Mouse (Mus musculus): Measurements from ENCODE around the gene Sept10. TPM values are rescaled to one million over a fixed set of nuclear protein-coding genes. Genes with fewer than 3 reads are reported as not detected.

The Sept10 gene
- polyA plus RNA-seq, 1 experiment: 9.2 TPM

DNA sequence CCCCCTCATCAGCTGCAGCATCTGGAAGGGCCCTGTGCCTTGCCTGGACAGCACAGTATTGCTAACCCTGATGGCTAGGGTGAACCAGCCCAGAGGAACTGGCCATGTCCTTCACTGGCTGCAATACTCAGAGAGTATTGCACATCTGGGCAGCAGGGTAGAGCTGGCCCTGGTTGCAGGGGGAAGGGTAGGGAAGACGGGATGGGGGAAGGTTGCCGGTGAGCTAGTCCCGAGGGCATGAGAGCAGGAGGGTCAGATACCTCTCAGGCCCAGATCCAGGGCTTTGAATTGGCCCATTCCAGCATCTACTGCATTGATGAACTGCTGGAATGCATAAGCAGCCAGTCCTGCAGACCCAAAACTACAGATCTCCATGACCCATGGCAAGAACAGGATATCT, 24.9 kb downstream of the Sept10 start:
- DNase-seq: no peak
- Histone ChIP-seq H3K4me3 (replicated peaks; ENCODE audit: extremely low read depth, low read depth, low read length) (no peak overlapping the region), H3K4me1 (ENCODE audit: control insufficient read depth, insufficient read depth, low read length) (no peaks in the 10 kb centered on the region)
- TF ChIP-seq POLR2A (IDR thresholded peaks at IDR 0.05; ENCODE audit: borderline replicate concordance, extremely low read depth, low read depth, low read length): no peak
- no peak for TF ChIP-seq CTCF (IDR thresholded peaks at IDR 0.05; ENCODE audit: insufficient read depth, low read length)
- 95% methylated on average over 3 of the region's 3 CpGs for WGBS

DNA sequence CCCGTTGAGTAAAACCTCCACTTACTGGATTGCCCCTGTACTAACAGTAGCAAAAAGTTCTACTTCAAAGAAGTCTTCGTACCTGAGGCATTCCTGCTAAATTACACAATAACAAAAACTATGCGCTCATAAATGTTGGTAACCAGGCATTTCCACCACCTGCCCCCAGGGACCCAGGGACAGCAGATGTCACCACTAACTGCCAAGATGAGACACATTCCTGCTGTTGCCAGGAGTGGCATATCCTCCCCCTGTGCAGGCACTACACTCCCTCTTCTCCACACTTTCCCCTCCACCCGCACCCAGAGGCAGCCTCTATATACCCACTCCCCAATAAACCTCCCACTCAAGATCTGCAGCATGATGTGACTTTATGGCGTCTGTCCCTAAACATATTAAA, 26.8 kb downstream of the Sept10 start:
- DNase-seq: no peak
- no peaks in the 10 kb centered on the region for H3K4me1 ChIP-seq (ENCODE audit: control insufficient read depth, insufficient read depth, low read length)
- H3K4me3 ChIP-seq (replicated peaks; ENCODE audit: extremely low read depth, low read depth, low read length): no peak overlapping the region
- 65% methylated on average over 5 of the region's 5 CpGs for WGBS
- TF ChIP-seq POLR2A (IDR thresholded peaks at IDR 0.05; ENCODE audit: borderline replicate concordance, extremely low read depth, low read depth, low read length) (no peak), CTCF (IDR thresholded peaks at IDR 0.05; ENCODE audit: insufficient read depth, low read length) (no peak)

DNA sequence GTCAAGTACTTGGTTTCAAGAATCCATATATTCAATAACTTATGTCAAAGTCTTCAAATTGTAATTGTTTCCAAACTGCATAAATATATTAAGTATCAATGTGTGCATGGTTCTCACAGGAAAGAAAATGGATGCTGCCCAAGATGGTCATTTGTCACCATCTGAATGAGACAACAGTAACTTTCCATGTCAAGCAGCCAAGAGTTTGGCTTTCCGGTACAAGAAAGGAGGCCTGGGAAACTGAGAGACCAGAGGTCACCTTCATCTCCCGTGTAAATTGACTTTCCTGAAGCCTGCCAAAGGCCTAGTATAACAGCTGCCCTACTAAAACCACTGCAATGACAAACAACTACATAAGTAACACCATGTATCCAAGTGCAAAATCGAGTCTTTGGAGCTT, 39.3 kb downstream of the Sept10 start:
- TF ChIP-seq POLR2A (IDR thresholded peaks at IDR 0.05; ENCODE audit: borderline replicate concordance, extremely low read depth, low read depth, low read length) (no peak), CTCF (IDR thresholded peaks at IDR 0.05; ENCODE audit: insufficient read depth, low read length) (no peak)
- Histone ChIP-seq H3K4me1 (ENCODE audit: control insufficient read depth, insufficient read depth, low read length) (no peaks in the 10 kb centered on the region), H3K4me3 (replicated peaks; ENCODE audit: extremely low read depth, low read depth, low read length) (no peak overlapping the region)
- no peak for DNase-seq
- 43% methylated on average over 3 of the region's 3 CpGs for WGBS

DNA sequence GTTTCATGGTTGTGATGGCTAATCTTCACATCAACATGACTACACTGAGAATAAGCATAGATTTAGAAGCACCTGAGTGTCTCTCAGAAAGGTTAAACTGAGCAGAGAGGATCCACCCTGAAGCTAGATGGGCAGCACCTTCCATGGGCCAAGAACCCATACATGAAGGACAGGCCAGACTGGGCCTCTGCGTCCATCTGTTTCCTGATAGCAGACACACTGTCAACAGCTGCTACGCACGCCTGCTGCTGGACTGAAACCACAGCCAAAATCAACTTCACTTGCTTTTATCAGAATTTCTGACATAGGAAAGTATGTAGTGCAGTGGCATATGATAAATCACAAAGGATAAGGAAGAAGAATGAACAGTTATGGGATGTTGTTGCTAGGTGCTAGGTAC, 42.0 kb downstream of the Sept10 start:
- H3K4me1 ChIP-seq (ENCODE audit: control insufficient read depth, insufficient read depth, low read length): no peaks in the 10 kb centered on the region
- no peak for TF ChIP-seq CTCF (IDR thresholded peaks at IDR 0.05; ENCODE audit: insufficient read depth, low read length)
- no peak for TF ChIP-seq POLR2A (IDR thresholded peaks at IDR 0.05; ENCODE audit: borderline replicate concordance, extremely low read depth, low read depth, low read length)
- WGBS: 44% methylated on average over 3 of the region's 3 CpGs
- no peak overlapping the region for H3K4me3 ChIP-seq (replicated peaks; ENCODE audit: extremely low read depth, low read depth, low read length)
- DNase-seq: no peak

DNA sequence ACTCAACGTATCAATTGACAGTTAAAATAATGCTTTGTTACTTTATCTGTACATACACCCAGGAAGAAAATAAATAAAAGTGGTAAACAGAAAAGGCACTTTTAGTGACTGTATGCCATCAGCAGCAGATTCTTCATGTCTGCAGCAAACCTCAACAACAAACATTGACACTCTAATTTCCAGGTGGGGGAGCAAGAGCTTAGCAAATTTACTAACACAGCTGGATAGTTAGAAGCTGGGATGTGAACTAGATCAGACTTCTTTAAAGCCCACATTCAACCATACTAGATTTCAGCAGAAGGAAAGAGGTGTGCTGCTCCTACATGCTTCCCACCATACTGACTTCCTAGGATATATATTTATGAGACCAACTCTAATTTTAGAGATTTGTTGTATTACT, 49.1 kb downstream of the Sept10 start:
- WGBS: 90% methylated on average over 1 of the region's 1 CpGs
- TF ChIP-seq CTCF (IDR thresholded peaks at IDR 0.05; ENCODE audit: insufficient read depth, low read length): no peak
- no peak for TF ChIP-seq POLR2A (IDR thresholded peaks at IDR 0.05; ENCODE audit: borderline replicate concordance, extremely low read depth, low read depth, low read length)
- H3K4me3 ChIP-seq (replicated peaks; ENCODE audit: extremely low read depth, low read depth, low read length): no peak overlapping the region
- H3K4me1 ChIP-seq (ENCODE audit: control insufficient read depth, insufficient read depth, low read length): no peaks in the 10 kb centered on the region
- no peak for DNase-seq

DNA sequence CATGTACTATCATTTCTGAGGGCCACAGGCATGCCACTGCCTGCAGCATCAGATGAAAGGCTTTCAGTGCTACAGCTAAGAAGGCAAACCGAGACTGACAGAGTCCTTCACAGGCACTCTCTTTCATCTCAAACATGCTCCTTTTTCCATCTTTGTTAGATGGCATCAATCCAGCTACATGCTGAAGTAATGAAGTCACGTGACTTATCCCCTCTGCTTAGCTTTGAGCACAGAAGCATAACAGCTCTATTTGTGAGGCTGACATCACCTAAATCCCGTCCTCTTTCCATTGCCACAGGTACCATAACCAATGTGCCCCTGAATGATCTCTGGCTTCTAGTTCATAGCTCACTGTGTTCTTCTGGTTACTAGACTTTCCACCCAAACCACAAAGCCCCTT, 50.6 kb downstream of the Sept10 start:
- Histone ChIP-seq H3K4me3 (replicated peaks; ENCODE audit: extremely low read depth, low read depth, low read length) (no peak overlapping the region), H3K4me1 (ENCODE audit: control insufficient read depth, insufficient read depth, low read length) (no peaks in the 10 kb centered on the region)
- TF ChIP-seq CTCF (IDR thresholded peaks at IDR 0.05; ENCODE audit: insufficient read depth, low read length) (no peak), POLR2A (IDR thresholded peaks at IDR 0.05; ENCODE audit: borderline replicate concordance, extremely low read depth, low read depth, low read length) (no peak)
- WGBS: 70% methylated on average over 3 of the region's 3 CpGs
- no peak for DNase-seq

DNA sequence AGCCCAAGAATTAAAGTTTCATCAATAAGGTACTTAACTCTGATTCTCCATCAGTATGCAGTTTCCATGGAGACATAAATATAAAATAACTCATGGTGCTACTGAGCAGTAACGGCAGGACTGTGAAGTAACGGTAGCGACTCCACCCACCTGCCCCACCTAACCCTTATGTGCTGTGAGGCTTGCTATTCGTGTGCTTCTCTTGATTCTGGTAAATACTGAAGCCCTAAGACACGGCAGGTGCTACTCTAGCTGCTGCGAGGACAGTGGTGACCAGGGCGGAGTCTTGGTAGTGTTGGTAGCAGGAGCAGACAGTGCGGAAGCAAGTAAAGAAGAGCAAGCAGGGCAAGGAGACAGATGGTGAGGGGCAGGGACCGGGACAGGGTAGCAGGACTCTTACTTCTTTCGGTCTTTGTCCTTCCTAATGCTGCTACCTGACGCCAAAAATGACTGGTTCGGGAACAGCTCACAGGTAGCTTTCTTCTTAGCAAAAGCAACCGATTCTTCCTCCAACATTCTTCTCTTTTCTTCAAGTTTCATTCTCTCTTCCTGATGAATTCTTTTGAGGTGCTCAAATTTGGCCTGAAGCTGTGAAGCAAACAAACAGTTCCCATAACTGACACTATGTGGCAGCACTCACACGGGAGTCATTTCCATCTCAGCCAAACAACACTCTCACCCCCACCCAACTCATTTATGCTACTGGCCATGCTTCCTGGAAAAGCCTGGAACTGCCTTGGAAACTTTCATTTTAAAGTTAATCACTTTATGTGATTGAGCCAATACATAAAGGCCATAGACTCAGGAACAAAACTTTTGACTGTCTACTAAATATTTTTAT, 55.3 kb downstream of the Sept10 start:
- 62% methylated on average over 14 of the region's 14 CpGs for WGBS
- DNase-seq: peak; percentile 38
- Histone ChIP-seq H3K4me3 (replicated peaks; ENCODE audit: extremely low read depth, low read depth, low read length) (no peak overlapping the region), H3K4me1 (ENCODE audit: control insufficient read depth, insufficient read depth, low read length) (no peaks in the 10 kb centered on the region)
- TF ChIP-seq CTCF (IDR thresholded peaks at IDR 0.05; ENCODE audit: insufficient read depth, low read length): peak; percentile 57
- no peak for TF ChIP-seq POLR2A (IDR thresholded peaks at IDR 0.05; ENCODE audit: borderline replicate concordance, extremely low read depth, low read depth, low read length)

DNA sequence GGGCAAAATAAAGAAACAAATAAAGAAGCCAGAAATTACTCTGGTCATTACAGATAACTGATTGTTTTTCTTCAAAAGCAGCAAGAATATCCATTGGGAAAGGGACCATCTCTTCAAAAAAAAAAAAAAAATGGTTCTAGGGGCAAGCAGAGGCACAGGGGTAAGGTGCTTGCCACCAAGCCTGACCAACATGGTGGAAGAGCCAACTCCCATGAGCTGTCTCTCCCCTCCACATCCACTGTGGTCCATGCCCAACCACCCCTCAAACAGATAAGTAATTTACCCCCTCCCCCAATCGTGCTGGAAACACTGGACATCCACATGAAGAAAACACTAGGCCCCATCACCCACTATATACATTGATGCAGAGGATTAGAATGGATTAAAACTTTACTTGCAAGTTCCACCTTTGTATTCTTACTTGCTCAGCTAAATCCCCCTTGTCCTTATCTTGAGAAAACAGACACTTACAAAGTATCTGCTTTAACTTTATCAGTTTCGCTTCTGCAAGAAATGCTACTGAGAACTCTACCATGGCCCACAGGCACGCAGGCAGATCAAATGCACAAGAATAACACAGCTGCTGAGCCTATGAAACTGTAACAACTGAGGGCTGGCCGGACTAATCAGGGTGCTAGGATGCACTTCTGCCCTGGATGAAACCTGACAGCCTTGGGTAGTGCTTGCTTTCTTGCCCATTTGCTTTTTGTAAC, 59.3 kb downstream of the Sept10 start:
- no peak overlapping the region for H3K4me3 ChIP-seq (replicated peaks; ENCODE audit: extremely low read depth, low read depth, low read length)
- H3K4me1 ChIP-seq (ENCODE audit: control insufficient read depth, insufficient read depth, low read length): no peaks in the 10 kb centered on the region
- DNase-seq: no peak
- TF ChIP-seq POLR2A (IDR thresholded peaks at IDR 0.05; ENCODE audit: borderline replicate concordance, extremely low read depth, low read depth, low read length) (no peak), CTCF (IDR thresholded peaks at IDR 0.05; ENCODE audit: insufficient read depth, low read length) (no peak)
- 61% methylated on average over 4 of the region's 4 CpGs for WGBS

DNA sequence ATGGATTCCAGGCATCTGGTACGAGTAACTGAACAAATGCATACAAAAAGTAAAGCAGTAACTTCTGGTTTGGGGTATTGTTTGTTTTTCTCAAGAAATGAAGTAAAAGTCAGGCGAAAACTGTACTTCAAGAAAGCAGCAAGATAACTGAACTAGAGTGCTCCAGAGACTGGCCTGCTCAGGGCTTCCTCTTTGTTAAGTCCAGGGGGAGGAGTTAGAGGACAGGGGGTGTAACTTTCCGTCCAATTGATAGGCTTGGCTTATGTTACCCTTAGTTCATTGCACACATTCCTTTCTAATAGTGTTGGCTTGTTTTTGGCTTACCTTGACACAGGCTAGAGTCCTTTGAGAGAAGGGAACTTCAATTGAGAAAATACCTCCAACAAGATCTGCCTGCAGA, 63.0 kb downstream of the Sept10 start:
- TF ChIP-seq POLR2A (IDR thresholded peaks at IDR 0.05; ENCODE audit: borderline replicate concordance, extremely low read depth, low read depth, low read length) (no peak), CTCF (IDR thresholded peaks at IDR 0.05; ENCODE audit: insufficient read depth, low read length) (no peak)
- H3K4me1 ChIP-seq (ENCODE audit: control insufficient read depth, insufficient read depth, low read length): no peaks in the 10 kb centered on the region
- no peak for DNase-seq
- 75% methylated on average over 3 of the region's 3 CpGs for WGBS
- no peak overlapping the region for H3K4me3 ChIP-seq (replicated peaks; ENCODE audit: extremely low read depth, low read depth, low read length)

All from lung, adult 2 months (tissue).